Mouse (Mus musculus): ENCODE results near the gene Tiam2.

- TF ChIP-seq POLR2A (IDR thresholded peaks at IDR 0.05; ENCODE audit: low read depth, low read length): no peak
- TF ChIP-seq CTCF (conservative IDR thresholded peaks at IDR 0.05; ENCODE audit: insufficient read depth, insufficient read length, low read depth, low read length): no peak
Measured at GRCm38 (mm10) chr17:3487721-3488601, 161.6 kb downstream of the Tiam2 start.

Measured in kidney, adult 2 months (tissue).